Mouse (Mus musculus) lung, adult 2 months (tissue): ENCODE measurements around the gene Plekha8.

Source experiments
- CTCF ChIP-seq: fragments of 200-500 bp; IDR thresholded peaks from 2 replicates; pipeline ENCODE4 v1.5.1; 2011; ENCODE audit warnings: mild to moderate bottlenecking, low read length, control low read depth; ENCODE audit not compliant: insufficient read depth
- POLR2A ChIP-seq: fragments of 200-500 bp; IDR thresholded peaks from 2 replicates; pipeline ENCODE4 v1.6.1; 2011; ENCODE audit warnings: low read depth, mild to moderate bottlenecking, control low read depth, low read length, borderline replicate concordance; ENCODE audit errors: extremely low read depth

GRCm38 (mm10) chr6:54669868-54670267, 75.0 kb downstream of the Plekha8 start:
- TF ChIP-seq POLR2A (no peak), CTCF (no peak)
